In the genomic region with DNA sequence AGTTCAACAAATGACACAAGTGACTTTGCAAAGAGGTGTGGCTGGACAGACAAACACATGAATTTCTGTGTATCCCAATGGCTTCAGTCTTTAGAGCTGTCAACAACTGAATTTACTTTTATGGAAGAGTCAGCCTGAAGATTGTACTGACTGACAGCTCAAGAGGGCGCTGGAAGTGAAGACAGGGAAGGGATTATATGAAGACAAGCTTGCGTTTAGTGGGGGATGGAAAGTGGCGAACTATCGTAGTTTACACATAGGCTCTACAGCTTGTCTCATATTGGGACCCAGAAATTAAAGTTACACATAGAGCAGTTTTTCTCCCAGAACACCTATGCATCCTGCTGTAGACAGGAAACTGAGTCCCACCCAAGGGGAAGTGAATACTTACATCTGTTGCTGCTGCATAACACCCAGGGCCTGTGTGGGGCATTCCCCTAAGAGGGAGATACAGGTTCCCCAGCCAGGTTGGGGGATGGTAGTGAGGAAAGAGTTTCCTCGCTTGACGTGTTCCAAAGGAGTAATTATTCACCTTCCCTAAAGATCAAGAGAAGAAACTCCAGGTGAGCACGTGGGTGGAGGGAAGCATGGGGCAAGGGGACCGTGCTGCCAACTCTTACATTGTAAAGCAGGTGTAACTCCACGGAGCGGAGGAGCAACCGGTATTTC, we compare ENCODE assay signal across 8 mouse cellular contexts. TPM values are rescaled to one million over a fixed set of nuclear protein-coding genes. Genes with fewer than 3 reads are reported as not detected.
DNase-seq lines count a peak whose midpoint lies in the region; ATAC-seq and TF ChIP-seq lines count a peak whose summit lies in the region.
"Had no signal": no experiment of that assay in that cellular context is flagged by ENCODE, and none has a peak within 500 bp of the region (broad histone marks: within the 10 kb centered on the region; RNA-seq: fewer than 3 reads in every experiment).

No protein-coding gene starts in this region.

- 0 out of 2 replicates have a peak overlapping the region, but pooled peaks have one; percentile 21 for H3K27ac ChIP-seq in spleen, adult 2 months (ENCODE audit: insufficient read depth, low read length)
- H3K27ac ChIP-seq in forebrain, embryonic 12.5 days = no peak overlapping the region
- no peak overlapping the region for H3K27ac ChIP-seq in limb, embryonic 13.5 days
- no peak overlapping the region for H3K27ac ChIP-seq in stomach, embryonic 16.5 days (ENCODE audit: low read length)

- H3K4me3 ChIP-seq in spleen, adult 2 months (ENCODE audit: extremely low read depth, insufficient read depth, insufficient read length) = peak overlapping the region; percentile 43
- H3K4me3 ChIP-seq in forebrain, embryonic 12.5 days (replicated peaks) = peak overlapping the region; percentile 25
- H3K4me3 ChIP-seq in limb, embryonic 13.5 days = peak overlapping the region; percentile 19
- no peak overlapping the region for H3K4me3 ChIP-seq in stomach, embryonic 16.5 days (replicated peaks; ENCODE audit: low read length)

- TF ChIP-seq POLR2A in spleen, adult 2 months (IDR thresholded peaks at IDR 0.05; ENCODE audit: low read depth, low read length) = no peak

- no peak for TF ChIP-seq CTCF in spleen, adult 2 months (IDR thresholded peaks at IDR 0.05; ENCODE audit: extremely low read depth, insufficient read depth, insufficient read length, insufficient replicate concordance)

- no peaks in the 10 kb centered on the region for H3K27me3 ChIP-seq in spleen, adult 2 months (ENCODE audit: control insufficient read depth, insufficient read depth, low read length)
- H3K27me3 ChIP-seq in forebrain, embryonic 12.5 days = 0 out of 2 replicates have a peak, but pooled peaks cover 3% of the 10 kb centered on the region
- no peaks in the 10 kb centered on the region for H3K27me3 ChIP-seq in limb, embryonic 13.5 days
- H3K27me3 ChIP-seq in stomach, embryonic 16.5 days (ENCODE audit: control insufficient read depth, insufficient read depth, low read length) = no peaks in the 10 kb centered on the region

- H3K4me2 ChIP-seq in forebrain, embryonic 12.5 days = peak overlapping the region; percentile 52
- peak overlapping the region; percentile 50 for H3K4me2 ChIP-seq in limb, embryonic 13.5 days (replicated peaks)
- peak overlapping the region; percentile 22; the same call in 1 of the 2 replicates for H3K4me2 ChIP-seq in stomach, embryonic 16.5 days (ENCODE audit: low read depth, low read length)

- 29% methylated on average over 11 of the region's 11 CpGs for WGBS in spleen, adult 2 months
- 19% methylated on average over 11 of the region's 11 CpGs for WGBS in forebrain, embryonic 12.5 days
- WGBS in limb, embryonic 13.5 days = 17% methylated on average over 11 of the region's 11 CpGs
- WGBS in stomach, embryonic 16.5 days = 19% methylated on average over 11 of the region's 11 CpGs

- H3K9ac ChIP-seq in forebrain, embryonic 12.5 days = no peak overlapping the region
- no peak overlapping the region for H3K9ac ChIP-seq in limb, embryonic 13.5 days
- no peak overlapping the region for H3K9ac ChIP-seq in stomach, embryonic 16.5 days (ENCODE audit: low read length)

- H3K4me1 ChIP-seq in spleen, adult 2 months (ENCODE audit: control insufficient read depth, insufficient read depth, insufficient read length) = peaks cover 6% of the 10 kb centered on the region; the same call in 1 of the 2 replicates
- H3K4me1 ChIP-seq in forebrain, embryonic 12.5 days = peaks cover 10% of the 10 kb centered on the region
- peaks cover 9% of the 10 kb centered on the region; the same call in 1 of the 2 replicates for H3K4me1 ChIP-seq in limb, embryonic 13.5 days
- no peaks in the 10 kb centered on the region for H3K4me1 ChIP-seq in stomach, embryonic 16.5 days (ENCODE audit: control insufficient read depth, insufficient read depth, low read length)

- no peaks in the 10 kb centered on the region for H3K9me3 ChIP-seq in forebrain, embryonic 12.5 days
- H3K9me3 ChIP-seq in limb, embryonic 13.5 days = no peaks in the 10 kb centered on the region
- H3K9me3 ChIP-seq in stomach, embryonic 16.5 days (replicated peaks; ENCODE audit: control insufficient read depth, low read length) = no peaks in the 10 kb centered on the region

- H3K36me3 ChIP-seq in spleen, adult 2 months (ENCODE audit: control insufficient read depth, insufficient read depth, low read length) = no peaks in the 10 kb centered on the region
- H3K36me3 ChIP-seq in forebrain, embryonic 12.5 days (replicated peaks) = no peaks in the 10 kb centered on the region
- no peaks in the 10 kb centered on the region for H3K36me3 ChIP-seq in limb, embryonic 13.5 days
- no peaks in the 10 kb centered on the region for H3K36me3 ChIP-seq in stomach, embryonic 16.5 days (ENCODE audit: control insufficient read depth, insufficient read depth, low read length)

- peak in 1 of 2 experiments; percentile 19 for DNase-seq in spleen, adult 2 months (ENCODE audit: low read depth in 1 of 2, low spot score in 2 of 2)
- no peak for DNase-seq in spleen, postnatal 4 days (ENCODE audit: low spot score in 2 of 2)
- DNase-seq in gastrocnemius, postnatal 4 days (ENCODE audit: low spot score in 2 of 2) = no peak
- no peak for DNase-seq in right cerebral cortex, adult 2 months (ENCODE audit: low spot score in 2 of 2)

- peak; percentile 68; the same call in 1 of the 2 replicates for ATAC-seq in forebrain, embryonic 12.5 days (ENCODE audit: low FRiP score)
- ATAC-seq in limb, embryonic 13.5 days (ENCODE audit: low FRiP score, low read depth) = no peak
- ATAC-seq in stomach, embryonic 16.5 days (ENCODE audit: insufficient read depth, low FRiP score) = no peak

RNA-seq across cellular contexts. Expression of a gene that starts 13.6 kb away (rescaled TPM):
- 0.11 and 0.37 TPM in 2 replicates for polyA plus RNA-seq in spleen, adult 2 months (2012; rRNA removed)
- 0.91 and 3.1 TPM in 2 replicates for polyA plus RNA-seq in forebrain, embryonic 12.5 days (2016; fragmentation: Nextera tagmentation; extraction: Ambion mirVana)
- polyA plus RNA-seq in limb, embryonic 13.5 days (2015; fragmentation: Nextera tagmentation; extraction: Ambion mirVana) = not detected in 2 replicates
- 0.35 TPM in 1 of 2 replicates, not detected in the other for polyA plus RNA-seq in stomach, embryonic 16.5 days (2015; fragmentation: Nextera tagmentation; extraction: Ambion mirVana)
- total RNA-seq in gastrocnemius, postnatal 4 days (2021) = not detected
- polyA plus RNA-seq: liver, embryonic 16.5 days had no signal

RNA-seq across cellular contexts. Expression of a gene that starts 27.3 kb away (rescaled TPM):
- 1.1 and 2.1 TPM in 2 replicates for polyA plus RNA-seq in spleen, adult 2 months (2012; rRNA removed)
- 3.8 and 4.8 TPM in 2 replicates for polyA plus RNA-seq in forebrain, embryonic 12.5 days (2016; fragmentation: Nextera tagmentation; extraction: Ambion mirVana)
- polyA plus RNA-seq in limb, embryonic 13.5 days (2015; fragmentation: Nextera tagmentation; extraction: Ambion mirVana) = 1.5 TPM in 2 replicates
- 0.90 and 1.6 TPM in 2 replicates for polyA plus RNA-seq in stomach, embryonic 16.5 days (2015; fragmentation: Nextera tagmentation; extraction: Ambion mirVana)
- 1 to 10 TPM; 1.2 to 1.8 TPM for total RNA-seq in gastrocnemius, postnatal 4 days (2021)

RNA-seq across cellular contexts. Expression of a gene that starts 31.8 kb away (rescaled TPM):
- polyA plus RNA-seq in spleen, adult 2 months (2012; rRNA removed) = 0.25 and 0.34 TPM in 2 replicates
- polyA plus RNA-seq in forebrain, embryonic 12.5 days (2016; fragmentation: Nextera tagmentation; extraction: Ambion mirVana) = not detected in 2 replicates
- polyA plus RNA-seq in limb, embryonic 13.5 days (2015; fragmentation: Nextera tagmentation; extraction: Ambion mirVana) = not detected in 2 replicates
- not detected in 2 replicates for polyA plus RNA-seq in stomach, embryonic 16.5 days (2015; fragmentation: Nextera tagmentation; extraction: Ambion mirVana)
- not detected for total RNA-seq in gastrocnemius, postnatal 4 days (2021)
- polyA plus RNA-seq: liver, embryonic 16.5 days had no signal

RNA-seq across cellular contexts. Expression of a gene that starts 40.9 kb away (rescaled TPM):
- polyA plus RNA-seq in spleen, adult 2 months (2012; rRNA removed) = 48.1 and 56.9 TPM in 2 replicates
- 455 and 468 TPM in 2 replicates for polyA plus RNA-seq in forebrain, embryonic 12.5 days (2016; fragmentation: Nextera tagmentation; extraction: Ambion mirVana)
- polyA plus RNA-seq in limb, embryonic 13.5 days (2015; fragmentation: Nextera tagmentation; extraction: Ambion mirVana) = 456 and 469 TPM in 2 replicates
- 473 and 524 TPM in 2 replicates for polyA plus RNA-seq in stomach, embryonic 16.5 days (2015; fragmentation: Nextera tagmentation; extraction: Ambion mirVana)
- 100 to 1,000 TPM; 452 to 496 TPM for total RNA-seq in gastrocnemius, postnatal 4 days (2021)

RNA-seq across cellular contexts. Expression of a gene that starts 41.7 kb away (rescaled TPM):
- polyA plus RNA-seq in spleen, adult 2 months (2012; rRNA removed) = 25.7 and 36.5 TPM in 2 replicates
- 121 and 129 TPM in 2 replicates for polyA plus RNA-seq in forebrain, embryonic 12.5 days (2016; fragmentation: Nextera tagmentation; extraction: Ambion mirVana)
- 114 and 119 TPM in 2 replicates for polyA plus RNA-seq in limb, embryonic 13.5 days (2015; fragmentation: Nextera tagmentation; extraction: Ambion mirVana)
- 110 and 120 TPM in 2 replicates for polyA plus RNA-seq in stomach, embryonic 16.5 days (2015; fragmentation: Nextera tagmentation; extraction: Ambion mirVana)
- 10 to 100 TPM; 45.4 to 50.6 TPM for total RNA-seq in gastrocnemius, postnatal 4 days (2021)
